ENCODE assay signal across 1 mouse cellular context in the genomic region with DNA sequence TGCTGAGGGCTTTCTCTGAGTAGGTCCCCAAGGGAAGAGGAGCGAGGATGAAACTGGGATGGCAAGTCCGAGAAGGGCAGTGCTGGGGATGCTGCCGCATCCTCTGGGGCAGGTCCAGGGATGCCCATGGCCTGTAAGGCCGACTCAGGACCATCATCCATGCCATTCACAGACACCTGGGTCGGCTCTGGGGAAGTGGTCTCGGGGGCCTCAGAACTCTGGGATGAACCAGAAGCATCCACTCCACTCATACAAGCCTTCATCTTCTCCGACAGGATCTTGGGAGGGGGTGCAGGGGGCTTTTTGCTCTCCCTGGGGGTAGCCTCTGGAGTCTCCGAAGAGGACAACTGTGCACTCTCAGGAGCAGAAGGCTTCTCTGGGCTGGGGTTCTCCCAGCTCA.
TF ChIP-seq lines count a peak whose summit lies in the region.

No protein-coding gene starts in this region.

TF ChIP-seq in MEL, 35 proteins besides CTCF, POLR2A, EP300 and RAD21 (continued from another document):
- TF ChIP-seq MYC (IDR thresholded peaks at IDR 0.05; ENCODE audit: low read depth, low read length) (no peak), ZKSCAN1 (IDR thresholded peaks at IDR 0.05; ENCODE audit: low read depth, low read length) (no peak), MXI1 (IDR thresholded peaks at IDR 0.05; ENCODE audit: low read depth, low read length) (no peak), KAT2A (conservative IDR thresholded peaks at IDR 0.05; ENCODE audit: low read depth, low read length) (no peak), CHD1 (IDR thresholded peaks at IDR 0.05; ENCODE audit: low read depth, low read length) (no peak), POLR2AphosphoS5 (IDR thresholded peaks at IDR 0.05; ENCODE audit: borderline replicate concordance, low read depth, low read length) (no peak), ZNF384 (IDR thresholded peaks at IDR 0.05; ENCODE audit: low read depth, low read length) (no peak), ZC3H11A (IDR thresholded peaks at IDR 0.05; ENCODE audit: low read depth, low read length) (no peak), MEF2A (IDR thresholded peaks at IDR 0.05; ENCODE audit: extremely low read depth, insufficient replicate concordance, low read depth, low read length, poor library complexity, severe bottlenecking) (no peak), NELFE (IDR thresholded peaks at IDR 0.05; ENCODE audit: low read depth, low read length) (no peak), E2F4 (IDR thresholded peaks at IDR 0.05; ENCODE audit: borderline replicate concordance, low read depth, low read length) (no peak), MAZ (IDR thresholded peaks at IDR 0.05; ENCODE audit: low read depth, low read length) (no peak), UBTF (IDR thresholded peaks at IDR 0.05; ENCODE audit: borderline replicate concordance, insufficient read depth, low read depth, low read length) (no peak), NRF1 (IDR thresholded peaks at IDR 0.05; ENCODE audit: insufficient read depth, low read depth, low read length, poor library complexity, severe bottlenecking) (no peak), MYB (IDR thresholded peaks at IDR 0.05; ENCODE audit: low read depth, low read length) (no peak), POLR2AphosphoS2 (IDR thresholded peaks at IDR 0.05; ENCODE audit: low read length) (no peak), TAL1 (IDR thresholded peaks at IDR 0.05; ENCODE audit: low read length) (no peak)
TF ChIP-seq in MEL: peak in this region for 0.
